Mouse (Mus musculus): ENCODE measurements around the gene Ctps. TPM values are rescaled to one million over a fixed set of nuclear protein-coding genes. Genes with fewer than 3 reads are reported as not detected.

Gene Ctps
- polyA plus RNA-seq, 1 experiment from 2014 or later: 108 TPM

DNA sequence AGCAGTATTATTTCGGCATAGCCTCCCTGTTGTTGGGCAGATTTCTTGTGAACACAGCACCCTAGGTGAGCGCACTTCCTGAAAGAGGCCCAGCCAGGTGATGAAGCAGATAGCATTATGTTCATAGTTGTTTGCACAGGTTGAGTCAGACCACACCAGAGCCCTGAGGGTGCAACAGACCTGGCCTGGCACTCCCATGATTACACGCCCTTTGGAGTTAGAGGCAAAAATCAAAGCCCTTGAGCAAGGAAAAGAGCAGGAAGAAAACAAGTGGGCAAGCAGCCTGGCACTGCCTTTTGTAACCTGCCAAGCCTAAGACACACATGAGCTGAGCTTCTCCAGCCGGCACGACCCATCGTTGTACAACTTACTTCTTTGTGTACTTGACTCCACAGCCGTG lies 53.6 kb downstream of the Ctps start:
- Histone ChIP-seq H3K9me3 (replicated peaks; ENCODE audit: control insufficient read depth, low read length) (no peaks in the 10 kb centered on the region), H3K4me1 (ENCODE audit: control insufficient read depth, insufficient read depth, low read length) (no peaks in the 10 kb centered on the region), H3K36me3 (ENCODE audit: control insufficient read depth, insufficient read depth, low read length) (peaks cover 58% of the 10 kb centered on the region), H3K4me2 (ENCODE audit: low read length) (no peak overlapping the region), H3K27me3 (replicated peaks; ENCODE audit: control insufficient read depth, insufficient read depth, low read length) (no peaks in the 10 kb centered on the region), H3K4me3 (ENCODE audit: low read depth, low read length) (no peak overlapping the region), H3K9ac (ENCODE audit: low read length) (no peak overlapping the region), H3K27ac (ENCODE audit: low read depth, low read length) (no peak overlapping the region)
- no peak for DNase-seq (ENCODE audit: low spot score)
- ATAC-seq: no peak
- 92% methylated on average over 7 of the region's 7 CpGs for WGBS

DNA sequence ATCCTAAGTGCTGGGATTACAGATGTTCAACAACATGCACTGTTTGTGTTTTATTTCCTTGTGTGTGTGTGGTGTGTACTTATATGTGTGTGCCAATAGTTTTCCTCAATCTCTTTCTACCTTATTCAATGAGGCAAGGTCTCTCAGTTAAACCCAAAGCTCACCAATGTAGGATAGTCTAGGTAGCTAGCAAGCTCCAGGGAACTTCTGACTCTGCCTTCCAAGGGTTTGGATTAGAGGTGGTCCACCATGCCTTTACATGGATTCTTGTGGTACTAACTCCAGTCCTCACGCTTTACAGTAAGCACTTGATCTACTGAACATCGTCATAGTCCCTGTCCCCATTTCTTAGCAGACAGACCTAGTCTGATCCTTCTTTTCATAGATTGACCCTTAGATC lies 55.7 kb downstream of the Ctps start:
- H3K36me3 ChIP-seq (ENCODE audit: control insufficient read depth, insufficient read depth, low read length): peaks cover 57% of the 10 kb centered on the region
- H3K4me2 ChIP-seq (ENCODE audit: low read length): no peak overlapping the region
- peaks cover 2% of the 10 kb centered on the region; the same call in 1 of the 2 replicates for H3K9me3 ChIP-seq (replicated peaks; ENCODE audit: control insufficient read depth, low read length)
- 100% methylated on average over 2 of the region's 2 CpGs for WGBS
- H3K4me3 ChIP-seq (ENCODE audit: low read depth, low read length): no peak overlapping the region
- no peak overlapping the region for H3K9ac ChIP-seq (ENCODE audit: low read length)
- H3K27me3 ChIP-seq (replicated peaks; ENCODE audit: control insufficient read depth, insufficient read depth, low read length): no peaks in the 10 kb centered on the region
- H3K4me1 ChIP-seq (ENCODE audit: control insufficient read depth, insufficient read depth, low read length): no peaks in the 10 kb centered on the region
- H3K27ac ChIP-seq (ENCODE audit: low read depth, low read length): no peak overlapping the region
- no peak for DNase-seq (ENCODE audit: low spot score)
- no peak for ATAC-seq

GRCm38 (mm10) chr4:120511203-120511602 lies 58.9 kb downstream of the Ctps start:
- ATAC-seq (no peak), DNase-seq (ENCODE audit: low spot score) (no peak)
- H3K27ac ChIP-seq (ENCODE audit: low read depth, low read length): no peak overlapping the region
- H3K4me2 ChIP-seq (ENCODE audit: low read length): no peak overlapping the region
- WGBS: 95% methylated on average over 4 of the region's 4 CpGs
- H3K9ac ChIP-seq (ENCODE audit: low read length): no peak overlapping the region
- H3K4me3 ChIP-seq (ENCODE audit: low read depth, low read length): no peak overlapping the region
- H3K9me3 ChIP-seq (replicated peaks; ENCODE audit: control insufficient read depth, low read length): peaks cover 5% of the 10 kb centered on the region; the same call in 1 of the 2 replicates
- H3K4me1 ChIP-seq (ENCODE audit: control insufficient read depth, insufficient read depth, low read length): no peaks in the 10 kb centered on the region
- H3K27me3 ChIP-seq (replicated peaks; ENCODE audit: control insufficient read depth, insufficient read depth, low read length): no peaks in the 10 kb centered on the region
- H3K36me3 ChIP-seq (ENCODE audit: control insufficient read depth, insufficient read depth, low read length): peaks cover 49% of the 10 kb centered on the region

- H3K9ac ChIP-seq (ENCODE audit: low read length): no peak overlapping the region
- DNase-seq (ENCODE audit: low spot score): no peak
- H3K4me3 ChIP-seq (ENCODE audit: low read depth, low read length): no peak overlapping the region
- no peak overlapping the region for H3K4me2 ChIP-seq (ENCODE audit: low read length)
- H3K9me3 ChIP-seq (replicated peaks; ENCODE audit: control insufficient read depth, low read length): peaks cover 5% of the 10 kb centered on the region; the same call in 1 of the 2 replicates
- peaks cover 32% of the 10 kb centered on the region for H3K36me3 ChIP-seq (ENCODE audit: control insufficient read depth, insufficient read depth, low read length)
- WGBS: 97% methylated on average over 1 of the region's 1 CpGs
- no peaks in the 10 kb centered on the region for H3K27me3 ChIP-seq (replicated peaks; ENCODE audit: control insufficient read depth, insufficient read depth, low read length)
- H3K27ac ChIP-seq (ENCODE audit: low read depth, low read length): no peak overlapping the region
- no peaks in the 10 kb centered on the region for H3K4me1 ChIP-seq (ENCODE audit: control insufficient read depth, insufficient read depth, low read length)
- no peak for ATAC-seq
Measured at GRCm38 (mm10) chr4:120506955-120507354, 63.1 kb downstream of the Ctps start.

Other genes starting within 250 kb of the Ctps start
- 38.8 and 55.8 TPM in 2 replicates for gene Scmh1, start 165.0 kb downstream of the Ctps start, polyA plus RNA-seq (2014; fragmentation: Nextera tagmentation; extraction: Ambion mirVana)
- gene Slfnl1, start 38.0 kb downstream of the Ctps start, polyA plus RNA-seq (2014; fragmentation: Nextera tagmentation; extraction: Ambion mirVana): not detected in 2 replicates
- not detected in 2 replicates for gene Gm8439, start 18.5 kb upstream of the Ctps start, polyA plus RNA-seq (2014; fragmentation: Nextera tagmentation; extraction: Ambion mirVana)
- gene Cited4, start 96.3 kb upstream of the Ctps start, polyA plus RNA-seq (2014; fragmentation: Nextera tagmentation; extraction: Ambion mirVana): 0.17 and 0.23 TPM in 2 replicates
- 5.0 and 6.5 TPM in 2 replicates for gene Kcnq4, start 178.3 kb upstream of the Ctps start, polyA plus RNA-seq (2014; fragmentation: Nextera tagmentation; extraction: Ambion mirVana)

Data from forebrain, embryonic 14.5 days (tissue).